Mouse (Mus musculus): ENCODE results near the gene Prpf18. TPM values are rescaled to one million over a fixed set of nuclear protein-coding genes. Genes with fewer than 3 reads are reported as not detected.

Gene Prpf18
- polyA plus RNA-seq, 2 experiments from 2014 or later = 46.3 to 48.1 TPM

GRCm38 (mm10) chr2:4574251-4574650 is 77.7 kb downstream of the Prpf18 start:
- no peak for ATAC-seq

- ATAC-seq = no peak
Observed at GRCm38 (mm10) chr2:4573386-4573785, 78.5 kb downstream of the Prpf18 start.

DNA sequence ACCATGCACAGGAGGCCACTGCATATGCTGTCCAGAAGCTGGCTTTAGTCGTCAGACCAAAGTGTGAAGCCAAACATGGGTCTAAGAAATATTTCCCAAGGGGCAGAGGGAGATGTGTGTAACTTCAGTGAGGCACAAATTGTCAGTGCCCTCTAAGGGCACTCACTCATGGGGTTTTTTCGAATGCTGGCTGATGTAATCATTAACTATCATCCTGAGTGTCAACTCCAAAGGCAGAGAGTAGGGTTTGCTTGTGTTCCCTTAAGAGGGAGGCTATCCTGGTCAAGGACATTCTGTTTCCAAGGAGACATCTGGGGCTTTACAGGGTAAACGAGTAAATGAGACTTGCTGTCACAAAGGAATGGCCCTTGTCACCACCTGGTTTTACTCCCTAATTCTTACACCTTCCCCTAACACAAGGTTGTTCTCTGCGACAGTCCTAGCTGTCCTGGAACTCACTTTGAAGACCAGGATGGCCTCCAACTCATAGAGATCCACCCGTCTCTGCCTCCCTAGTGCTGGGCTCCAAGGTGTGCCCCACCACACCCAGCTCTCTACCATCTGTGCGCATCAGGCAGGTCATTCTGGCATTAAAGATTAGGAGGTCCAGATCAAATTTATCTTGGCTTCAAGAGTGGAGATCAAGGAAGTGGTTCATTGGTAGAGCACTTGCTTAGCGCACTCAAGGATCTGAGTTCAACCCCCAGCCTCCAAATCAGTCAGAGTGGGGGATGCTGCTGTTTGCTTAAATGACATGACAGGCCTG is 79.2 kb downstream of the Prpf18 start:
- no peak for ATAC-seq

Other genes starting within 250 kb of the Prpf18 start
- not detected for gene Bend7, start 65.7 kb upstream of the Prpf18 start, polyA plus RNA-seq (2017; shearing (Covaris generic))
- 10 to 100 TPM; 29.3 to 29.8 TPM for gene Sephs1, start 229.5 kb upstream of the Prpf18 start, polyA plus RNA-seq (2017; shearing (Covaris generic))